Mouse (Mus musculus): ENCODE measurements around the gene Ntrk2. TPM values are rescaled to one million over a fixed set of nuclear protein-coding genes. Genes with fewer than 3 reads are reported as not detected.

Gene Ntrk2
- polyA plus RNA-seq, 1 experiment from 2014 or later: 63.7 TPM

DNA sequence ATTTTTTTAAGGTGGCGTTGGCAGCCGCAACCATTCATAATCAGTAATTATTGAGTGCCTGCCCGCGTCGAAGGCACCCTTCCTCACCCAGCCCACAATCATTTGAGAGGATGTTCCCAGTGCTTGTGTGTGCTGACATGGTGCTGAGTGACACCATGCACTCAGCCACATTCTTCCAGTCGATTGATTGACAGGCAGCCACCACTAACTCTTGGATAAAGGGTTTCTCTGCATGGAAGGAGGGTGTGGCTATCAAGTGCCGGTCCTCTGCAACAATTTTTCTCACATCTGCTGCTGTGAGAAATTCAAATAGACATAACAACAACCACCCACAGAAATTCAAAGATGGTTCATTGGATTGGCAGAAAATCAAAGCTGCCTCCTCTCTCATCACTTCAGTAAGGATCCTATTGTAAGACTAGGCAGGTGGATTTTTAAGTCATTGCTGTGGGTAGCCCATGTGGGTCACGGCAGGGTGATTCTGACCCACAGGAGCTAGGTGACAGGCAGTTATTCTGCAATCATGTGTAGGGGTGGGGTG is 148.9 kb downstream of the Ntrk2 start:
- WGBS: 50% methylated on average over 8 of the region's 8 CpGs
- Histone ChIP-seq H3K4me2 (replicated peaks) (no peak overlapping the region), H3K9ac (replicated peaks) (no peak overlapping the region), H3K36me3 (no peaks in the 10 kb centered on the region), H3K4me1 (peaks cover 22% of the 10 kb centered on the region; the same call in 1 of the 2 replicates), H3K9me3 (no peaks in the 10 kb centered on the region), H3K27me3 (0 out of 2 replicates have a peak, but pooled peaks cover 3% of the 10 kb centered on the region), H3K4me3 (no peak overlapping the region), H3K27ac (replicated peaks) (no peak overlapping the region)
- no peak for ATAC-seq (ENCODE audit: low FRiP score, low read depth)

DNA sequence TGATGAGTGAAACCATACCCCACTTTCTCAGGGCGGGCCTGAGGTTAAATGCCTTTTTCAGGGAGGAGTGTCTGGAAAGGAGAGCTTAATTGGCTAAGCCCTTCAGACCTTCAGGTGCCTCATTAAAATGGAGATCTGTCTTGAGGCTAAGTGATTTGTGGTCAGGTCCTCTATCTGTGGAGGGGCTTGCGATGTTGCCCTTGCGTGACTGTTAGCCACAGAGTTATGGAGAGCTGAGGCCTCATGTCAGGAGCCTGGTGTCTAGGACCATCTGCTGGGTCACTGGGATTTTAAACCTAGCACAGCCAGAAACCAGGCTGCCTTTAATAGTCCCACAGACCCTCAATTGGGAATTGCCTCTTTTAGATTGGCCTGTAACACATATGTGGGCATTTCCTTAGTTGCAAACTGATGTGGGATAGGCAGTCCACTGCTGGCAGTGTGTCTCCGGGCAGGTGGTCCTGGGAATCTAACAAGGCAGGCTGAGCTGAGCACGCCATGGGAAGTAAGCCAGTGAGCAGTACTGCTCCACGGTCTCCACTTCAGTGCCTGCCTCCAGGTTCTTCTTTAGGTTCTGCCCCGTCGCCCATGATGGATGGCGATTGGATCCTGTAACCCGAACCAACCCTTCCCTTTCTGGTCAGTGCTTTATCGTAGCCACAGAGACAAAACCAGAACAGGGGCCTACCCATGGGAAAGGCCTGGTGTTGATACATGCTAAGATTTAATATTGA is 152.0 kb downstream of the Ntrk2 start:
- no peak overlapping the region for H3K4me2 ChIP-seq (replicated peaks)
- H3K27ac ChIP-seq (replicated peaks): no peak overlapping the region
- H3K4me3 ChIP-seq: no peak overlapping the region
- ATAC-seq (ENCODE audit: low FRiP score, low read depth): no peak
- 0 out of 2 replicates have a peak, but pooled peaks cover 3% of the 10 kb centered on the region for H3K27me3 ChIP-seq
- peaks cover 22% of the 10 kb centered on the region; the same call in 1 of the 2 replicates for H3K4me1 ChIP-seq
- whole genome bisulfite sequencing: 77% methylated on average over 11 of the region's 11 CpGs
- no peaks in the 10 kb centered on the region for H3K9me3 ChIP-seq
- H3K9ac ChIP-seq (replicated peaks): no peak overlapping the region
- H3K36me3 ChIP-seq: no peaks in the 10 kb centered on the region

DNA sequence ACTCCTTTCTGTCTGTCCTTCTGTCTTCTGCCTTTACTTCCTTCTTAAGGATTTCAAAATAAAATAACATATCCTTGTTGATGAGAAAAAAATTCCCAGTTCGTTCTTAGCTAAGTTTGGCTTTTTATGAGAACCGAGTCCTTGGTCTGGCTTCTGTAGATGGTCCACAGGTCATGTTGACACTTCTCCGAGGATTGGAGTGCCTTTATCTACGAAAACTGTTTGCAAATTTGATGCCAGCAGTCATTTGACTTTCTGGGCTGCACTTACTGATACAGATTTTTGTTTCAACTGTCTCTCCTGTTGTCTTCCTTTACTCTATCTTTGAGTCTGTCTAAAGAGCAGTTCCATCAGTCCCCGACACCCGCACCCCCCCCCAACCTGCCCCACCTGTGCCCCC is 154.0 kb downstream of the Ntrk2 start:
- H3K9me3 ChIP-seq: no peaks in the 10 kb centered on the region
- H3K27me3 ChIP-seq: no peaks in the 10 kb centered on the region
- no peak overlapping the region for H3K4me2 ChIP-seq (replicated peaks)
- H3K4me1 ChIP-seq: peaks cover 23% of the 10 kb centered on the region
- no peak overlapping the region for H3K27ac ChIP-seq (replicated peaks)
- H3K36me3 ChIP-seq: no peaks in the 10 kb centered on the region
- ATAC-seq (ENCODE audit: low FRiP score, low read depth): no peak
- H3K4me3 ChIP-seq: no peak overlapping the region
- H3K9ac ChIP-seq (replicated peaks): no peak overlapping the region
- WGBS: 92% methylated on average over 6 of the region's 6 CpGs

DNA sequence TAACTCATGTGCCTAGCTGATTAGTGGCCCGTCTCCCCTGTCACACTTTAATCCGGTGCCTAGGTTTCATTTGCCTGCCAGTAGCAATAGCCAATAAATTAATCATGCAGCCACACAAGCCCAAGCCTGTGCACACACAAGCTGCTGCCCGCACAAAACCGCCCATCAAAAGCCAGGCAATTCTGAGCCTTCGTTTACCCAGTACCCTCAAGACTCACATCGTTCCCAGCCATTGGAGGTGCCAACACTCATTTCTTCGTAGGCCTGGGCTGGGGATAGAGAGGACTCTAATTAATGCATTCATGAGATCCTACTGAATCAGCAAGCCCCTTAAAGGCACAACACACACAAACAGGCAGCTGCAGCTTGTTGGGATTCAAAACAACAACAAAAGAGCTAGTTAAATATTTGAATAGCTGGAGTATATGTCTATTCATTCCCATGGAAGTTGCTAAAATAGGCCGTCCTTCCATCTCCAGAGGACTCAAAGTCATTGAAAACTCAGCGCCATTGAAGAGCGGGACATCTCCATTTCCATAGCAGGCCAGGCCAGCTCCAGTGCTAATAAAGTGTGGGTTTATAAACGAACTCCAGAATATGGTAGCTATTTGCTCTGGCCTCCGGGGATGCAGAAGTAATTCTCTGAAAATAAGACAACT is 158.5 kb downstream of the Ntrk2 start:
- Histone ChIP-seq H3K9me3 (no peaks in the 10 kb centered on the region), H3K36me3 (no peaks in the 10 kb centered on the region), H3K27me3 (no peaks in the 10 kb centered on the region), H3K9ac (replicated peaks) (no peak overlapping the region), H3K27ac (replicated peaks) (peak overlapping the region; percentile 52), H3K4me1 (peaks cover 35% of the 10 kb centered on the region), H3K4me3 (no peak overlapping the region), H3K4me2 (replicated peaks) (no peak overlapping the region)
- 48% methylated on average over 12 of the region's 12 CpGs for WGBS
- peak; percentile 82 for ATAC-seq (ENCODE audit: low FRiP score, low read depth)

DNA sequence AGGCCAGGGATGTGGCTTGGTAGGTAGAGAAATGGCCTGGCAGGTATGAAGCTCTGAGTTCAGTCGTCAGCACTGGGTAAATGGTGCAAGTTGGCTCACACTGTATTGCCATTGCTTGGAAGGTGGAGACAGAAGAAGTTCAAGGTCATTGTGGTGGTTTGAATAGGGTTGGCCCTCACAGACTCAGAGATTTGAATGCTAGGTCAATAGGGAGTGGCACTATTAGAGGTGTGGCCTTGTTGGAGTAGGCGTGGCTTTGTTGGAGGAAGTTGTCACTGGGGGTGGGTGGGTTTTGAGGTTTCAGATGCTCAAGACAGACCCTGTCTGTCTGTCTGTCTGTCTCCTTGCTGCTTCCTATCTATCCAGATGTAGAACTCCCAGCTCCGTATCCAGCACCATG is 159.5 kb downstream of the Ntrk2 start:
- Histone ChIP-seq H3K4me2 (replicated peaks) (no peak overlapping the region), H3K9me3 (no peaks in the 10 kb centered on the region), H3K9ac (replicated peaks) (no peak overlapping the region), H3K27ac (replicated peaks) (no peak overlapping the region), H3K27me3 (no peaks in the 10 kb centered on the region), H3K4me1 (peaks cover 36% of the 10 kb centered on the region), H3K4me3 (no peak overlapping the region), H3K36me3 (no peaks in the 10 kb centered on the region)
- WGBS: 85% methylated on average over 3 of the region's 3 CpGs
- no peak for ATAC-seq (ENCODE audit: low FRiP score, low read depth)

DNA sequence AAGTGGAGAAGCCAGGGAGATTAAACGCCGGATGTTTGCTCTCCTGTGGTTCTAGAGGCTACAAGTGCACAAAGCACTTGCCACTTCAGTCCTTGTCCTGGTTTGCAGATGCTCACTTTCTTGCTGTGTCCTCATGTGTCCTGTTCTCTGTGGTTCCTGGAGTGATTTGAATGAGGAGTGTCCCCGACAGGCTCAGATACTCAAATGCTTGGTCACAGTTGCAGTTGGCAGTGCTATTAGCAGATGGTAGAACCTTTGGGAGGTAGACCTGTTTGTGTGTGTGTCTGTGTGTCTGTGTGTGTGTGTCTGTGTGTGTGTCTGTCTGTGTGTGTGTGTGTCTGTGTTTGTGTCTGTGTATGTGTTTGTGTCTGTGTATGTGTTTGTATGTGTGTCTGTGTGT is 160.1 kb downstream of the Ntrk2 start:
- no peak overlapping the region for H3K4me2 ChIP-seq (replicated peaks)
- ATAC-seq (ENCODE audit: low FRiP score, low read depth): no peak
- no peak overlapping the region for H3K9ac ChIP-seq (replicated peaks)
- no peaks in the 10 kb centered on the region for H3K9me3 ChIP-seq
- peaks cover 43% of the 10 kb centered on the region for H3K4me1 ChIP-seq
- H3K36me3 ChIP-seq: no peaks in the 10 kb centered on the region
- no peak overlapping the region for H3K27ac ChIP-seq (replicated peaks)
- 79% methylated on average over 3 of the region's 3 CpGs for WGBS
- no peak overlapping the region for H3K4me3 ChIP-seq
- no peaks in the 10 kb centered on the region for H3K27me3 ChIP-seq

DNA sequence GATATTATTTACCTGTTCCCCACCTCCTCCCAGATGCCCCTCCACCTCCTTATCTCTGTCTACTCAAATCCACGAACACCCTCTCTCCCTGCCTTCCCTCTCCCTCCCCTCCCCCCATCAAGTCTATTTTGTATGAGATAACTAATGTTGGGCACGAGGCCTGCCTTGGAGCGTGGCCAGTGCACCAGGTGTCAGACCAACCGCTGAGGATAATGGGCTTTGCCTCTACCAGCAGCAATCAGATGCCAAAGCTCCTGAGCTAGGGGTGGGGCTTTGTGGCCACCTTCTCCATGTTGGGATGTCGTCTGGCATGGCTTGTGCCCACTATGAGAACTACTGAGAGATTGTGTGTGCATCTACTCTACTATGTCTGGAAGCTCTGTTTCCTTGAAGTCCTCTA is 161.8 kb downstream of the Ntrk2 start:
- Histone ChIP-seq H3K9me3 (no peaks in the 10 kb centered on the region), H3K4me1 (peaks cover 53% of the 10 kb centered on the region), H3K27me3 (no peaks in the 10 kb centered on the region), H3K27ac (replicated peaks) (no peak overlapping the region), H3K4me3 (no peak overlapping the region), H3K36me3 (no peaks in the 10 kb centered on the region), H3K4me2 (replicated peaks) (no peak overlapping the region), H3K9ac (replicated peaks) (no peak overlapping the region)
- WGBS: 74% methylated on average over 5 of the region's 5 CpGs
- no peak for ATAC-seq (ENCODE audit: low FRiP score, low read depth)

DNA sequence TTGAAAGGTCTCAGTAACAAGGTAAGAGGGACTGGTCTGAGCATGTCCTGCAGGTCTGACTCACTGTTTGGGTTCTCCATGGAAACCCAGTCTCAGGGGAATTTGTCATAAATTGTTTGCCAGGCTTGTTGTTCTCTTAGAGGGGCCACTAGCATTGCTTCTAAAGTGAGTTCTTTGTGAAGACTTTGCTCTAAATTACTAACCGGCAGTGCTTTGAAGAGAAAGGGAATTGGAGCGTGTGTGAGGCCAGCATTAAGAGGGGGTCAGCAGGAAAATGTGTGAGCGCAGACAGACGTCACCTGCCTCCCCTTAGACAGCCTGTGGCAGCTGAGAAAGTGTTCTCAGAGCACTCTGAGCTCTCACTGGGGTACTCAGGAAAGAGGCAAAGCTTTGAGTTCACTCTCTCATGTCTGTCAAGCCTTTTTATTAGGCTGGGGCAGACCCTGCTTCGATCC is 165.1 kb downstream of the Ntrk2 start:
- 0 out of 2 replicates have a peak overlapping the region, but pooled peaks have one; percentile 3 for H3K27ac ChIP-seq (replicated peaks)
- WGBS: 26% methylated on average over 5 of the region's 5 CpGs
- H3K27me3 ChIP-seq: no peaks in the 10 kb centered on the region
- H3K9ac ChIP-seq (replicated peaks): no peak overlapping the region
- ATAC-seq (ENCODE audit: low FRiP score, low read depth): 0 out of 2 replicates have a peak, but pooled peaks have one; percentile 34
- H3K4me2 ChIP-seq (replicated peaks): no peak overlapping the region
- H3K4me3 ChIP-seq: no peak overlapping the region
- H3K36me3 ChIP-seq: no peaks in the 10 kb centered on the region
- no peaks in the 10 kb centered on the region for H3K9me3 ChIP-seq
- H3K4me1 ChIP-seq: peaks cover 29% of the 10 kb centered on the region

DNA sequence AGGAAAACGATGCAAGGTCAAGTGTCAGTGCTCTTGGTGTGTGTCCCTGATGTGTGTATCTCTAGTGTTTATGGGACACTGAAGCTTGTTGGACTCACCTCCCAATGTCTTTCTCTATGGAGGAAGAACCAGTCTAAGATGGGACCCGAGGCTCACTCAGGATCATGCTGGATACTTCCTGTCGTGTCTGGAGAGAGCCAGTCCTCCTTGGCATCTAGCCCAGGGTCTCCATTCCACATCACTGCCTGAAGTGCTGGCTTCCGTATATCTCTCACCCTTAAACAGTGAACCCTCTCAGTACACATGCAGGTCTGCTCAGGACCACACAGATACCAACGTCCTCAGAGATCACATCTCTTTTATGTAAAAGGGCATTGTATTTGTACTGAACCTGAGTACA is 166.1 kb downstream of the Ntrk2 start:
- no peak for ATAC-seq (ENCODE audit: low FRiP score, low read depth)
- peaks cover 24% of the 10 kb centered on the region for H3K4me1 ChIP-seq
- WGBS: 72% methylated on average over 5 of the region's 5 CpGs
- H3K4me2 ChIP-seq (replicated peaks): no peak overlapping the region
- no peaks in the 10 kb centered on the region for H3K36me3 ChIP-seq
- no peak overlapping the region for H3K27ac ChIP-seq (replicated peaks)
- H3K9me3 ChIP-seq: no peaks in the 10 kb centered on the region
- H3K4me3 ChIP-seq: no peak overlapping the region
- no peaks in the 10 kb centered on the region for H3K27me3 ChIP-seq
- no peak overlapping the region for H3K9ac ChIP-seq (replicated peaks)

DNA sequence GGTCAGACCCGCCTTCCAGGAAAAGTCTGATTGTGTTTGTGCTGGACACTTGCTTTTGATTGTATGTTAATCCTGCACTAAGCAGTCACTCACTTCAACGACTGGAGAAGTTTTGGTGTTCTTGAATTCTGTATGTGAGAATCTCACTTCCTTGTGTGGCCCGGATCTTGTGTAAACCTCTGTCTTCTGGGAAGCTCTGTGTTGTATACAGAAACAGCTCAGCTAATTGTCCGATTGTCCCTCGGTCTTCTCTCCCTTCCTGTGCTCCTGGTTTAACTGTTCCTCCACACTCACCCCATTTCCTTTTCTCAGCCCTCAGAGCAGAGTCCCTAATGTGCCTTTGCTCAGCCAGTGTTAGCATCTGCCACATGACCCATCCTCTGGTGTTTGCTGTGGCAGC is 190.1 kb downstream of the Ntrk2 start:
- 76% methylated on average over 5 of the region's 5 CpGs for WGBS
- no peaks in the 10 kb centered on the region for H3K27me3 ChIP-seq
- H3K36me3 ChIP-seq: no peaks in the 10 kb centered on the region
- no peak overlapping the region for H3K4me3 ChIP-seq
- no peak overlapping the region for H3K27ac ChIP-seq (replicated peaks)
- no peak overlapping the region for H3K4me2 ChIP-seq (replicated peaks)
- H3K9me3 ChIP-seq: no peaks in the 10 kb centered on the region
- peaks cover 11% of the 10 kb centered on the region; the same call in 1 of the 2 replicates for H3K4me1 ChIP-seq
- ATAC-seq (ENCODE audit: low FRiP score, low read depth): no peak
- H3K9ac ChIP-seq (replicated peaks): no peak overlapping the region

DNA sequence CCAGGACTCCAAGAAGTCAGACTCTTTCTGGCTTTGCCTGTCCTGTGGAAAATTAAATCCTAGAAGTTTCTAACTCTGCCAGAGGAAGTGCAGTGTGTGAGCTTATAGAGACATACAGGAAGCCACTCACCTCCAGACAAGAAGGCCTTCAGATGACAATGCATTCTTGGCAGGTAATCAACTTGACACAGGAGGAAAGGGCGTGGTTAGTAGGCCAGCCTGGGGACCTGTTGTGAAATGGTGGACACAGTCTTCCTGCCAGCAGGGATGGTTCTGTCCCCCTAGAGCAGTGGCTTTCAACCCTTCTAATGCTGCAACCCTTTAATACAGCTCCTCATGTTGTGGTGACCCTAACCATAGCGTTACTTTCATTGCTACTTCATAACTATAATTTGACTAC is 191.4 kb downstream of the Ntrk2 start:
- ATAC-seq (ENCODE audit: low FRiP score, low read depth): no peak
- Histone ChIP-seq H3K27me3 (no peaks in the 10 kb centered on the region), H3K9ac (replicated peaks) (no peak overlapping the region), H3K4me1 (peaks cover 11% of the 10 kb centered on the region; the same call in 1 of the 2 replicates), H3K36me3 (no peaks in the 10 kb centered on the region), H3K4me3 (no peak overlapping the region), H3K27ac (replicated peaks) (no peak overlapping the region), H3K9me3 (no peaks in the 10 kb centered on the region), H3K4me2 (replicated peaks) (no peak overlapping the region)
- WGBS: 92% methylated on average over 2 of the region's 2 CpGs

DNA sequence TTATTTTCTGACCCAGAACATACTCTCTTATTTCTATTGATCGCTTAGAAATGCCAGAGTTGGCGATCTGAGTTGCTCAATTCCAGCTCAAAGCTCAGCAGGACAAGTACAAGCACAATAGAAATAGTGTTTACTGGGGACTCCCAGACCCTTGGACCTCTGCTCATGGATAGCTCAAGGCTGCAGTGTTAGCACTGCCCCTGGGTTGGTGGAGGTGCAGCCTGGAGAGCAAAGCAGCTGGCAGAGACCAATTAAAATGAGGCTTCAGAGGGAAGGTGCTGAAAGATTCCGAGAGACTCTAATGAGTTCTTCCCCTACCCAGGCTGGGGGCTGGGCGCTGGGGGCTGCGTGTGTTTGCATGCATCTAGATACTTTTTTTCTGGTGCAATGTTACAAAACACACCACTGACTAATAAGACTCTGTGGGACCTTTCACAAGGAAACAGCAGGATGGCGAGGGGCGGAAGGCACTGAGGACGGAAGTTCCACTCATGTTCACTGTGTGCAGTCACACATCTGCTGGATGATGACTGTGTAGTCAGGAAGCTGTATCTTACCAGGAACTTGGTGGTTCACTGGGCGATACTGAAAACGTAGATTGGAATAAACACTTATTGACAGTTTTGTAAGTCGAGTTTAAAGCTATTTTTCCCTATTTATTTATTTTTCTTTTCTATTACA is 193.1 kb downstream of the Ntrk2 start:
- Histone ChIP-seq H3K27me3 (no peaks in the 10 kb centered on the region), H3K4me1 (peaks cover 27% of the 10 kb centered on the region), H3K4me2 (replicated peaks) (no peak overlapping the region), H3K4me3 (no peak overlapping the region), H3K27ac (replicated peaks) (no peak overlapping the region), H3K9me3 (no peaks in the 10 kb centered on the region), H3K36me3 (no peaks in the 10 kb centered on the region), H3K9ac (replicated peaks) (no peak overlapping the region)
- WGBS: 64% methylated on average over 11 of the region's 11 CpGs
- no peak for ATAC-seq (ENCODE audit: low FRiP score, low read depth)
